Mouse (Mus musculus) skeletal muscle tissue, adult 2 months (tissue): ENCODE results near the gene Olfr222.

Experiments
- DNase-seq: peaks from one replicate; pipeline ENCODE4 v3.0.0-alpha.2; 2012; ENCODE audit warnings: low read depth, low spot score

Gene Olfr222

GRCm38 (mm10) chr11:59541324-59541723 lies 34.7 kb downstream of the Olfr222 start, which contains the start of gene Nlrp3:
Nlrp3 (plus strand) TSS chr11:59541568.
- peak; percentile 10 for DNase-seq

- no peak for DNase-seq
These were observed 35.9 kb downstream of the Olfr222 start for GRCm38 (mm10) chr11:59540123-59540522.

- peak; percentile 58 for DNase-seq
These were observed 37.6 kb downstream of the Olfr222 start for GRCm38 (mm10) chr11:59538387-59538786.

DNA sequence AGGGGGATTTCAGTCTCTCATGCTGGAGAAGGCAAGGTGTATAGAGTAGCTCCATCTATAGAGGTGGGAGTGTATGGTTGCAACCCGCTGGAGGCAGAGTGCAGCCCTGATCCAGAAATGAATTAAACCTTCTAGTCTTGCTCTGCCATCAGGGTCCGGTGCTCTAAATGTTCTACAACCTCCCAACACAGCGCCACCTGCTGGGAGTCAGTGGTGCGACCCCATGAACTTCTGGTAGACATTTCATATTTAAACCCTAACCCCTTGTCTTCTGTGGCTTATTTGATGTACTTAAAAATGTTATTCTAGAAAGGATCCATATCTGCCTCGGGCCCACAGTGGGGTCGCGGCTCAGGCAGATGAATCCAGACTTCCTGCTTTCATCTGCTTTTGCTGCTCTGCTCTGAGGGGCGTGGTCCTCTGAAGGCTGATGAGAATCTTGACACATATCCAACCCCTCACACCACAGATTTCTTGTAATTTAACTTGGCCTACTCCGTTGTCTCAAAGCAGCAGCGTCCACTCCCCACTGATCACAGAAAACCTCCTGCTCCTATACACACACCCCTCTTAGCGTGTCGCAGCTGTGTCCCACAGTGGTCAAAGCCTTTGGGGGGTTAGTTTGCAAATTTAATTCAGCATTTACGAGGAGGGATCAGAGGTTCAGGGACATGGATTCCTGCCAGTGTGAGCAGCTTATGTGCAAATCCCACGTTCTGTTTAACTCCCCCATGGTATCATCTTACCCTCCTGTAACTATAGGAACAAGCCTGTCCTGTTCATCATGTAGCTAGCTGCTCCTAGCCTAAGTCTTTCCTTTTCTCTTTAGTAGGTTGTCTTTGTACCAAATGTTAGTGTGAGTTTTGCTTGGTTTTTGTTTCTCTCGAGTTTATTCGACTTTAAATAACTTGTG lies 38.6 kb downstream of the Olfr222 start:
- no peak for DNase-seq

DNA sequence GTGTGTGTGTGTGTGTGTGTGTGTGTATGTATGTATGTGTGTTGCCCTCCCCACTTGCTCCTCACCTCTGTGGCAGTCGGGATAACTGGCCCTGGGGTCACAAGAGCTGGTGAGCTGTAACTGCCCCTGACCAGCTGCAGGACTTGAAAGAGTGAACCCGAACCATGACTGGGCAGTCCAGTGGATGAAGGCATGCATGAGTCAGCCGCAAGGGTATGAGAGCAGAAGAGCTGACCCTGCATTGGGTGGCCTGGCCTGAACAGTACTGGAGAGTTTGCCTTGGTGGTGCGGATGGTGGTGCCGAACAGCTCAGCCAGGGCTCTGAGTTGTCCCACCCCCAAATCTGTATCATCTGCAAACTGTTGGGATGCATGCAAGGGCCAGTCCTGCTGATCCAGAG lies 44.5 kb downstream of the Olfr222 start:
- DNase-seq = no peak

DNA sequence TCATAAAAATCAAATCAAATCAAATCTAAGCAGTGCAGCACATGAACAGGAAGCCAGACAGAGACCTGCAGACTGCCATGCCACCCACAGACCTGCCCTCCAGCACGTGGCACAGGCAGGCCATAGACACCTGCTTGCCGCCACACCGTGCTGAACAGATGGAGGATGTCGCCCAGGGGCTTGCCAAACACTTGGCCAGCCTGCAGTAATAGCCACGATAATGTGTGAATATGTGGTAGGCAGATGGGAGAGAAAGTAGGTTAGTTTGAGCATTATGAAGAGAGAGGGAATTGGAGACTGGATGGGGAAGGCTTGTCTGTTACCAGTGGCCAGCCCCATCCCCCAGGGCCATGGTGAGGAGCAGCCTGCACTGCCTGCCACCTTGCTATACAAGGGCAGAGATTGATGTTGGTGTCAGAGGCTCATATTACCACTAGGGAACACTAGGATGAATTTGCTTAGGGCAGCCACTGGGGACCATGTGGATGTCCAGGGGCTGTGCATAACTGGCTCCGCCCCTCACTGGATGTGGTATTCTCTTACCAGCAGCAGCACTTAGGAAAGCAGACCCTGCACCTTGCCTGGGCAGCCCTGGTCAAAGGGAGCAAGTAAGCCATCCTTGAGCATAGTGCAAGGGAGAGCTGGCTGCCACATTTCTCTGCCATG lies 45.0 kb downstream of the Olfr222 start:
- no peak for DNase-seq

DNA sequence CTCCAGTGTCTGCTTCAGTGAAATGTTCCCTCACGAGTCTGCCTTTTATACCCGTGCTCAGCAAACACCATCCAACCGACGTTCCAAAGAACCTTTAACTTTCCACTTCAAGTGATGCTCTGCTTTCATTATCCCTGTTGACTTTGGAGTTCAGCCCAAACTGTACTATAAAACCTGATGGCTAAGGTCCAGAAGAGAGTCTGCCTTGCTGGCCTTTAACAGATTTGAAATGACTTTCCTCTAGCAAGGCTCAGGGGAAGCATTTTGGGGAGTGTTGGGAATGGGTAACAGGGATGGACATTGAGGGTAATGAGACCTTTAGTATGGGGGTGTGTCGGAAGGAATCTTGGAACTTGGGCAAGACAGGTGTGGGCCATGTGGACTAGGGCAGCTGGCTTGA lies 45.8 kb downstream of the Olfr222 start:
- DNase-seq = no peak

- DNase-seq = no peak
These were observed 49.5 kb downstream of the Olfr222 start, which contains the start of gene Zkscan17 for GRCm38 (mm10) chr11:59526472-59527080. Zkscan17 (minus strand) TSS chr11:59526751.

- DNase-seq = peak; percentile 78
These were observed 50.8 kb downstream of the Olfr222 start for GRCm38 (mm10) chr11:59525237-59525636.

- DNase-seq = no peak
These were observed 51.9 kb downstream of the Olfr222 start for GRCm38 (mm10) chr11:59524150-59524549.
